Comparison of ENCODE assay signal across 8 mouse cellular contexts in genomic region chr8:109607650-109608049, GRCm38 (mm10). TPM values are rescaled to one million over a fixed set of nuclear protein-coding genes. Genes with fewer than 3 reads are reported as not detected.
DNase-seq lines count a peak whose midpoint lies in the region; ATAC-seq and TF ChIP-seq lines count a peak whose summit lies in the region.

No protein-coding gene starts in this region.

- H3K9me3 ChIP-seq in G1E (replicated peaks): no peaks in the 10 kb centered on the region
- H3K9me3 ChIP-seq in liver, embryonic 13.5 days (replicated peaks): no peaks in the 10 kb centered on the region
- no peaks in the 10 kb centered on the region for H3K9me3 ChIP-seq in stomach, embryonic 15.5 days

- DNase-seq in kidney, adult 2 months: no peak
- no peak for DNase-seq in kidney, postnatal 25 days
- no peak for DNase-seq in G1E (ENCODE audit: low spot score)
- peak; percentile 17 for DNase-seq in liver, embryonic 13.5 days
- DNase-seq in left cerebral cortex, postnatal 36 days (ENCODE audit: low spot score in 2 of 2): no peak
- no peak for DNase-seq in frontal cortex, postnatal 10 days (ENCODE audit: low spot score in 2 of 2)

- no peaks in the 10 kb centered on the region for H3K27me3 ChIP-seq in kidney, adult 2 months (replicated peaks; ENCODE audit: control insufficient read depth, insufficient read depth, low read length)
- H3K27me3 ChIP-seq in G1E (ENCODE audit: insufficient read depth, low read length): no peaks in the 10 kb centered on the region
- H3K27me3 ChIP-seq in liver, embryonic 13.5 days: no peaks in the 10 kb centered on the region
- H3K27me3 ChIP-seq in stomach, embryonic 15.5 days (replicated peaks): no peaks in the 10 kb centered on the region

- intact Hi-C loops in left cerebral cortex, postnatal 36 days (cut with DNase I): loop anchor here (1.0 to 5.0 kb wide), 3 partner anchors 42 to 100 kb away; partner anchors contain the start of genes Dhx38, Ist1, Txnl4b and Zfp821

- H3K9ac ChIP-seq in liver, embryonic 13.5 days: peak overlapping the region; percentile 82
- peak overlapping the region; percentile 19; the same call in 1 of the 2 replicates for H3K9ac ChIP-seq in stomach, embryonic 15.5 days

- H3K36me3 ChIP-seq in kidney, adult 2 months (ENCODE audit: control insufficient read depth, insufficient read depth, low read length): no peaks in the 10 kb centered on the region
- peaks cover 49% of the 10 kb centered on the region for H3K36me3 ChIP-seq in G1E (replicated peaks)
- peaks cover 30% of the 10 kb centered on the region for H3K36me3 ChIP-seq in liver, embryonic 13.5 days
- 0 out of 2 replicates have a peak, but pooled peaks cover 5% of the 10 kb centered on the region for H3K36me3 ChIP-seq in stomach, embryonic 15.5 days

- TF ChIP-seq POLR2A in kidney, adult 2 months (IDR thresholded peaks at IDR 0.05; ENCODE audit: low read depth, low read length): no peak

- TF ChIP-seq CTCF in kidney, adult 2 months (conservative IDR thresholded peaks at IDR 0.05; ENCODE audit: insufficient read depth, insufficient read length, low read depth, low read length): no peak
- TF ChIP-seq CTCF in G1E (IDR thresholded peaks at IDR 0.05; ENCODE audit: low read depth, low read length): no peak

- WGBS in kidney, adult 2 months: 5% methylated on average over 12 of the region's 12 CpGs
- WGBS in liver, embryonic 13.5 days (ENCODE audit: insufficient replicate concordance): 5% methylated on average over 12 of the region's 12 CpGs
- 11% methylated on average over 12 of the region's 12 CpGs for WGBS in stomach, embryonic 15.5 days

- peaks cover 4% of the 10 kb centered on the region; the same call in 1 of the 2 replicates for H3K4me1 ChIP-seq in kidney, adult 2 months (ENCODE audit: control insufficient read depth, insufficient read depth, low read length)
- peaks cover 39% of the 10 kb centered on the region for H3K4me1 ChIP-seq in G1E (ENCODE audit: insufficient read depth, low read depth, low read length)
- peaks cover 27% of the 10 kb centered on the region for H3K4me1 ChIP-seq in liver, embryonic 13.5 days (replicated peaks)
- H3K4me1 ChIP-seq in stomach, embryonic 15.5 days: peaks cover 9% of the 10 kb centered on the region

- no peak overlapping the region for H3K27ac ChIP-seq in kidney, adult 2 months (ENCODE audit: insufficient read depth, low read depth, low read length)
- H3K27ac ChIP-seq in liver, embryonic 13.5 days: peak overlapping the region; percentile 97; the same call in 1 of the 2 replicates
- 0 out of 2 replicates have a peak overlapping the region, but pooled peaks have one; percentile 98 for H3K27ac ChIP-seq in stomach, embryonic 15.5 days

- peak overlapping the region; percentile 67 for H3K4me3 ChIP-seq in kidney, adult 2 months (ENCODE audit: insufficient read depth, low read depth, low read length)
- peak overlapping the region; percentile 75 for H3K4me3 ChIP-seq in G1E (ENCODE audit: low read depth, low read length)
- H3K4me3 ChIP-seq in liver, embryonic 13.5 days (replicated peaks): peak overlapping the region; percentile 70
- H3K4me3 ChIP-seq in stomach, embryonic 15.5 days (replicated peaks): peak overlapping the region; percentile 71

- peak overlapping the region; percentile 86 for H3K4me2 ChIP-seq in liver, embryonic 13.5 days
- H3K4me2 ChIP-seq in stomach, embryonic 15.5 days: peak overlapping the region; percentile 87

- no peak for ATAC-seq in G1E (ENCODE audit: extremely low read depth, insufficient number of reproducible peaks, low FRiP score, poor library complexity, severe bottlenecking)
- 0 out of 2 replicates have a peak, but pooled peaks have one; percentile 1 for ATAC-seq in erythroid progenitor cell, adult 5-6 weeks (replicated peaks; ENCODE audit: low FRiP score, poor library complexity, severe bottlenecking)
- ATAC-seq in liver, embryonic 13.5 days (ENCODE audit: low read depth): no peak
- no peak for ATAC-seq in stomach, embryonic 15.5 days (ENCODE audit: insufficient read depth, low FRiP score, low read depth)

RNA-seq across cellular contexts. Expression of gene Dhodh, which starts 0.8 kb away (rescaled TPM):
- polyA plus RNA-seq in kidney, adult 2 months (2012; rRNA removed): 18.2 and 20.0 TPM in 2 replicates
- total RNA-seq in G1E (2014; fragmentation: Nextera tagmentation) (22.6 and 24.6 TPM in 2 replicates), G1E (2017) (23.7 and 29.4 TPM in 2 replicates)
- polyA plus RNA-seq in G1E (2012): 110 and 117 TPM in 2 replicates
- 4.7 and 7.1 TPM in 2 replicates for total RNA-seq in erythroid progenitor cell, adult 5-6 weeks (2015; ENCODE audit: low replicate concordance)
- total RNA-seq in erythroid progenitor cell, adult 5-6 weeks (2017; ENCODE audit: low replicate concordance): 3.4 and 7.3 TPM in 2 replicates
- polyA plus RNA-seq in liver, embryonic 13.5 days (2015; fragmentation: Nextera tagmentation; extraction: Ambion mirVana): 25.9 and 26.5 TPM in 2 replicates
- polyA plus RNA-seq in stomach, embryonic 15.5 days (2015; fragmentation: Nextera tagmentation; extraction: Ambion mirVana): 41.1 and 41.8 TPM in 2 replicates
- total RNA-seq in left cerebral cortex, postnatal 36 days (2021): 10 to 100 TPM; 18.1 to 19.3 TPM

RNA-seq across cellular contexts. Expression of gene Pkd1l3, which starts 6.7 kb away (rescaled TPM):
- polyA plus RNA-seq in kidney, adult 2 months (2012; rRNA removed): 0.01 and 0.11 TPM in 2 replicates
- total RNA-seq in G1E (2014; fragmentation: Nextera tagmentation) (23.9 and 30.0 TPM in 2 replicates), G1E (2017) (7.0 and 11.2 TPM in 2 replicates)
- 2.2 and 3.5 TPM in 2 replicates for polyA plus RNA-seq in G1E (2012)
- total RNA-seq in erythroid progenitor cell, adult 5-6 weeks (2015; ENCODE audit: low replicate concordance): not detected in 2 replicates
- total RNA-seq in erythroid progenitor cell, adult 5-6 weeks (2017; ENCODE audit: low replicate concordance): not detected in 2 replicates
- 0.58 and 0.85 TPM in 2 replicates for polyA plus RNA-seq in liver, embryonic 13.5 days (2015; fragmentation: Nextera tagmentation; extraction: Ambion mirVana)
- 0.08 and 0.09 TPM in 2 replicates for polyA plus RNA-seq in stomach, embryonic 15.5 days (2015; fragmentation: Nextera tagmentation; extraction: Ambion mirVana)
- total RNA-seq in left cerebral cortex, postnatal 36 days (2021): 1 to 10 TPM in 1 of 2 experiments, under 1 TPM in 1; 0.93 to 1.3 TPM

RNA-seq across cellular contexts. Expression of gene Hp, which starts 28.7 kb away (rescaled TPM):
- polyA plus RNA-seq in kidney, adult 2 months (2012; rRNA removed): 34.6 and 35.0 TPM in 2 replicates
- not detected in 2 replicates for total RNA-seq in G1E (2014; fragmentation: Nextera tagmentation)
- not detected in 2 replicates for total RNA-seq in G1E (2017)
- polyA plus RNA-seq in G1E (2012): 0.24 and 0.28 TPM in 2 replicates
- 70.4 and 83.3 TPM in 2 replicates for total RNA-seq in erythroid progenitor cell, adult 5-6 weeks (2015; ENCODE audit: low replicate concordance)
- total RNA-seq in erythroid progenitor cell, adult 5-6 weeks (2017; ENCODE audit: low replicate concordance): 65.3 and 67.6 TPM in 2 replicates
- 13.9 and 16.7 TPM in 2 replicates for polyA plus RNA-seq in liver, embryonic 13.5 days (2015; fragmentation: Nextera tagmentation; extraction: Ambion mirVana)
- polyA plus RNA-seq in stomach, embryonic 15.5 days (2015; fragmentation: Nextera tagmentation; extraction: Ambion mirVana): 12.6 and 14.8 TPM in 2 replicates
- not detected for total RNA-seq in left cerebral cortex, postnatal 36 days (2021)

RNA-seq across cellular contexts. Expression of gene Txnl4b, which starts 42.0 kb away (rescaled TPM):
- 6.6 and 8.5 TPM in 2 replicates for polyA plus RNA-seq in kidney, adult 2 months (2012; rRNA removed)
- total RNA-seq in G1E (2014; fragmentation: Nextera tagmentation): 9.6 and 10.5 TPM in 2 replicates
- 20.3 TPM in 2 replicates for total RNA-seq in G1E (2017)
- polyA plus RNA-seq in G1E (2012): 6.1 and 8.1 TPM in 2 replicates
- 4.0 and 8.0 TPM in 2 replicates for total RNA-seq in erythroid progenitor cell, adult 5-6 weeks (2015; ENCODE audit: low replicate concordance)
- total RNA-seq in erythroid progenitor cell, adult 5-6 weeks (2017; ENCODE audit: low replicate concordance): 10.7 and 11.5 TPM in 2 replicates
- polyA plus RNA-seq in liver, embryonic 13.5 days (2015; fragmentation: Nextera tagmentation; extraction: Ambion mirVana): 11.8 and 13.4 TPM in 2 replicates
- 22.1 and 23.3 TPM in 2 replicates for polyA plus RNA-seq in stomach, embryonic 15.5 days (2015; fragmentation: Nextera tagmentation; extraction: Ambion mirVana)
- 10 to 100 TPM; 14.0 to 16.6 TPM for total RNA-seq in left cerebral cortex, postnatal 36 days (2021)

RNA-seq across cellular contexts. Expression of gene Dhx38, which starts 42.0 kb away (rescaled TPM):
- polyA plus RNA-seq in kidney, adult 2 months (2012; rRNA removed): 14.6 TPM in 2 replicates
- total RNA-seq in G1E (2014; fragmentation: Nextera tagmentation): 16.3 and 22.9 TPM in 2 replicates
- 36.1 and 37.5 TPM in 2 replicates for total RNA-seq in G1E (2017)
- 26.8 and 34.1 TPM in 2 replicates for polyA plus RNA-seq in G1E (2012)
- total RNA-seq in erythroid progenitor cell, adult 5-6 weeks (2015; ENCODE audit: low replicate concordance): 8.0 and 12.6 TPM in 2 replicates
- total RNA-seq in erythroid progenitor cell, adult 5-6 weeks (2017; ENCODE audit: low replicate concordance): 21.2 and 29.7 TPM in 2 replicates
- polyA plus RNA-seq in liver, embryonic 13.5 days (2015; fragmentation: Nextera tagmentation; extraction: Ambion mirVana): 12.5 and 14.4 TPM in 2 replicates
- 19.0 and 21.5 TPM in 2 replicates for polyA plus RNA-seq in stomach, embryonic 15.5 days (2015; fragmentation: Nextera tagmentation; extraction: Ambion mirVana)
- 10 to 100 TPM; 29.8 to 30.6 TPM for total RNA-seq in left cerebral cortex, postnatal 36 days (2021)

Comparison
In these comparisons a context has a peak if more than half of its experiments do, and no peak if none do; other contexts are left out.
1. RNA of gene Hp, which starts 28.7 kb away (polyA plus RNA-seq): 34.6 to 35.0 TPM in kidney, adult 2 months, 13.9 to 16.7 TPM in liver, embryonic 13.5 days and 12.6 to 14.8 TPM in stomach, embryonic 15.5 days; 0.24 to 0.28 TPM in G1E; every median in the first group is over 10 times any median in the second.
2. Peak in every context shown above with its lines, with median percentiles within 50 percentile points of each other: H3K4me3 ChIP-seq.